Mouse (Mus musculus) heart, postnatal 25 days (tissue): ENCODE measurements around the gene Zan. TPM values are rescaled to one million over a fixed set of nuclear protein-coding genes. Genes with fewer than 3 reads are reported as not detected.

Source experiments
- DNase-seq: peaks from one replicate; pipeline ENCODE4 v3.0.0; 2022; ENCODE audit warnings: low spot score
- intact Hi-C: fragments of 180-260 bp; cut with DNase I; formaldehyde crosslinking; loops from one replicate; pipeline ENCODE4 v1.15.1; 2025
- total RNA-seq, 2 experiments: library from RNA; stranded (reverse); gene quantifications; 2 replicates each; pipeline ENCODE4 v1.2.3; 2021

The Zan gene
- total RNA-seq, 2 experiments from 2014 or later, result not detected

GRCm38 (mm10) chr5:137338663-137339289 lies 138.1 kb downstream of the Zan start:
- DNase-seq, result peak; percentile 67
- intact Hi-C loops, result loop anchor here (1.0 to 10.0 kb wide), 4 partner anchors 11 to 439 kb away; partner anchors contain the start of genes Epo, Gnb2, Pop7 and Ppp1r35

DNA sequence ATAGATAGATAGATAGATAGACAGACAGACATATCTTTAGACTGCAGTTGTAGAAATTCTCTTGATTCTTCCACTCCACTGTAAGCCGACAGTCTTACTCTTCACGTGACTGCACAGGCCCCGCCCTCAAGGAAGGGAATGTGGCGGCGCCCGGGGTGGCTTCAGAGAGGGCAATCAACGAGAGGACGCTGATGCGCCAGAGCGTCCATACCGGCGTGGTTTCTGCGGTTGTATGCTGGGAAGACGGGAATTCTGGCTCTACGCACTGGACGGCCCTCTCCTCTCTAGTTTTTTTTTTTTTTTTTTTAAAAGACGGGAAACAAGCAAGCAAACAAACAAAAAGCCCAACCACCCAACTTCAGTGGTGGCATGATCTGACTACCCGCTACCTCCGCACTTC lies 138.6 kb downstream of the Zan start:
- intact Hi-C loops, result loop anchor here (5.0 to 10.0 kb wide), 3 partner anchors 167 to 439 kb away; partner anchors contain the start of genes Epo, Gnb2, Pop7 and Ppp1r35

DNA sequence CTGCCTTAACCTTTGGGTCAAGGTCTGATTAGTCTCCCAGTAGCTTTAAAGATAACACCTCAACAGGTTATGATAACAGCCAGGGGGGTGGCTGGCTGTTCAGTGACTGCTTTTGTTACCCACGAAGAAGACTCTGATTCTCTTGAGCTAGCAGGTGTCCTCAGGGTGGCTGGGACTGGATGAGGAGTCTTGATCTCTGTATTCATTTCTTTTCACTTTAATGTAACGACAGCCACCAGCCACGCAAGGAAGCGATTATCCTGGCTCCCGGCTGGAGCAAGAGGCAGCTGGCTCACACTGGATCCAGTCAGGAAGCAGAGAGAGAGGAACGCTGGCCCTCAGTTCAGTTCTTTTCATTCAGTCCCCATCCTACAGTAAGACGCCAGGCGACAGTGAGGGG lies 139.7 kb downstream of the Zan start:
- intact Hi-C loops, result loop anchor here (5.0 to 10.0 kb wide), 3 partner anchors 168 to 440 kb away; partner anchors contain the start of genes Epo, Gnb2, Pop7 and Ppp1r35
- no peak for DNase-seq

More for the DNA sequence above, 138.6 kb downstream of the Zan start:
- peak; percentile 85 for DNase-seq

GRCm38 (mm10) chr5:137335066-137335465 lies 141.8 kb downstream of the Zan start:
- intact Hi-C loops, result loop anchor here (5.0 to 10.0 kb wide), 3 partner anchors 170 to 442 kb away; partner anchors contain the start of genes Epo, Gnb2, Pop7 and Ppp1r35

DNA sequence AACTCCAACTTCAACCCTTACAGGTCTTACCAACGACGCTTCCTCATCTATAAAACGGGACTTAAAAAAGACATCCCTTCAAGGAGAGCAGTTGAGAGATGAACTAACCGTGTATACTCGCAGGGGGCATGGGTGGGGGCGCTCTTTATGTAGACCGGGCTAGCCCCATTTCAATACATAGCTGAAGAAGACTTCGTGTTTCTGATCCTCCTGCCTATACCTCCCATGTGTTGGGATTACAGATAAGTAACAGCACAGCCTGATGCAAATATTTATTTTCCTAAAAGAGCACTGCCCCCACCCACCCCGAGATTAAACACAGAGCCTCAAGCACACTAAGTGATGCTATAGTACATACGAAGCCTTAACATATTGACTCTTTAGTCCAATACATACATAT lies 142.5 kb downstream of the Zan start:
- intact Hi-C loops, result loop anchor here (10.0 kb wide), 1 partner anchor 170 kb away; the partner anchor contains the start of gene Pop7
- no peak for DNase-seq

More at GRCm38 (mm10) chr5:137335066-137335465, 141.8 kb downstream of the Zan start:
- no peak for DNase-seq

GRCm38 (mm10) chr5:137333512-137334174 lies 143.2 kb downstream of the Zan start, which contains the start of gene Slc12a9:
TSS of gene Slc12a9 (minus strand) at chr5:137333597.
- peak; percentile 85 for DNase-seq
- intact Hi-C loops, result loop anchor here (2.0 to 10.0 kb wide), 2 partner anchors 45 to 171 kb away; partner anchors contain the start of gene Pop7

- intact Hi-C loops, result loop anchor here (2.0 to 10.0 kb wide), 2 partner anchors 46 to 172 kb away; partner anchors contain the start of gene Pop7
These were observed 143.9 kb downstream of the Zan start for GRCm38 (mm10) chr5:137332857-137333511.

DNA sequence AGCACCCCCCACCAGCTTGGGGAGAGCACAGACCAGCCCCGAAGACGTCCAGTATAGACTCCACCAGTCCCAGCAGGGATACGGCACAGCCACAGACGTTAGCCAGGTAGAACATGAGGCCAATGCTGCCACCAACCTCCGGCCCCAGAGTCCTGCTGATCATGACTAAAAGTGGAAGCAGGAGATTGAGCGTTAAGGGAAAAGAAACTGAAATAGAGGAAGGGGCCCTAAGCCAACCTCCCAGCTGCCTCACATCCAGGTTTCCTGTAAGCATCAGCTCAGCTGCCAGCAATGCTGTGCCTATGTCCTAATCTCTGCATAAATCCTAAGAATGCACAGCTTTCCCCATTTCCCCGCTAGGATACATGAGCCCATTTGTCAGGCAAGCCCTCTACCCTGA lies 146.0 kb downstream of the Zan start:
- intact Hi-C loops, result loop anchor here (10.0 kb wide), 1 partner anchor 174 kb away; the partner anchor contains the start of gene Pop7
- no peak for DNase-seq

More at GRCm38 (mm10) chr5:137332857-137333511, 143.9 kb downstream of the Zan start:
- no peak for DNase-seq

Other genes with a start within 250 kb of the Zan start
- 1 to 10 TPM; 1.4 to 2.2 TPM for gene Ache, start 189.5 kb downstream of the Zan start, total RNA-seq
- gene Ufsp1, start 182.4 kb downstream of the Zan start, total RNA-seq, result 1 to 10 TPM; 8.3 to 8.7 TPM
- gene Srrt, start 169.4 kb downstream of the Zan start, total RNA-seq, result 10 to 100 TPM; 67.1 to 67.7 TPM
- 10 to 100 TPM; 10.8 to 13.3 TPM for gene Trip6, start 162.7 kb downstream of the Zan start, total RNA-seq
- gene Slc12a9, start 143.5 kb downstream of the Zan start, total RNA-seq, result 1 to 10 TPM; 2.7 to 3.0 TPM
- 10 to 100 TPM; 52.5 to 64.2 TPM for gene Ephb4, start 127.0 kb downstream of the Zan start, total RNA-seq
- gene Pop7, start 25.5 kb upstream of the Zan start, total RNA-seq, result 10 to 100 TPM; 14.8 to 15.3 TPM
- gene Gigyf1, start 41.5 kb upstream of the Zan start, total RNA-seq, result 10 to 100 TPM; 28.6 to 29.1 TPM
- gene Epo, start 56.2 kb upstream of the Zan start, total RNA-seq, result not detected
- 100 to 1,000 TPM; 245 to 246 TPM for gene Gnb2, start 56.4 kb upstream of the Zan start, total RNA-seq
- gene Actl6b, start 76.5 kb upstream of the Zan start, total RNA-seq, result not detected
- under 1 TPM in 1 of 2 experiments, not detected in 1; 0.08 TPM for gene Tfr2, start 92.8 kb upstream of the Zan start, total RNA-seq
- gene Mospd3, start 124.0 kb upstream of the Zan start, total RNA-seq, result 10 to 100 TPM; 16.2 to 17.5 TPM
- 10 to 100 TPM; 66.9 to 71.3 TPM for gene Pcolce, start 136.7 kb upstream of the Zan start, total RNA-seq
- under 1 TPM; 0.11 to 0.36 TPM for gene Fbxo24, start 151.9 kb upstream of the Zan start, total RNA-seq
- gene Lrch4, start 152.1 kb upstream of the Zan start, total RNA-seq, result 10 to 100 TPM; 17.6 to 18.2 TPM
- 1 to 10 TPM; 3.2 to 4.5 TPM for gene Gm20605, start 152.1 kb upstream of the Zan start, total RNA-seq
- 1 to 10 TPM; 3.0 to 3.9 TPM for gene Sap25, start 164.3 kb upstream of the Zan start, total RNA-seq
- under 1 TPM; 0.29 to 0.48 TPM for gene Irs3, start 168.7 kb upstream of the Zan start, total RNA-seq
- gene Agfg2, start 207.7 kb upstream of the Zan start, total RNA-seq, result 10 to 100 TPM; 11.8 to 13.3 TPM